Mouse (Mus musculus) mesoderm, embryonic 11.5 days (tissue): ENCODE results near the gene Ppp6r2.
A peak's percentile ranks its signal among the peaks of the same experiment; 100 is the strongest.

ENCODE experiments used
- DNase-seq: peaks from one replicate; pipeline ENCODE4 v3.0.0-alpha.2; 2012; ENCODE audit warnings: low read depth, low spot score

Gene Ppp6r2

DNA sequence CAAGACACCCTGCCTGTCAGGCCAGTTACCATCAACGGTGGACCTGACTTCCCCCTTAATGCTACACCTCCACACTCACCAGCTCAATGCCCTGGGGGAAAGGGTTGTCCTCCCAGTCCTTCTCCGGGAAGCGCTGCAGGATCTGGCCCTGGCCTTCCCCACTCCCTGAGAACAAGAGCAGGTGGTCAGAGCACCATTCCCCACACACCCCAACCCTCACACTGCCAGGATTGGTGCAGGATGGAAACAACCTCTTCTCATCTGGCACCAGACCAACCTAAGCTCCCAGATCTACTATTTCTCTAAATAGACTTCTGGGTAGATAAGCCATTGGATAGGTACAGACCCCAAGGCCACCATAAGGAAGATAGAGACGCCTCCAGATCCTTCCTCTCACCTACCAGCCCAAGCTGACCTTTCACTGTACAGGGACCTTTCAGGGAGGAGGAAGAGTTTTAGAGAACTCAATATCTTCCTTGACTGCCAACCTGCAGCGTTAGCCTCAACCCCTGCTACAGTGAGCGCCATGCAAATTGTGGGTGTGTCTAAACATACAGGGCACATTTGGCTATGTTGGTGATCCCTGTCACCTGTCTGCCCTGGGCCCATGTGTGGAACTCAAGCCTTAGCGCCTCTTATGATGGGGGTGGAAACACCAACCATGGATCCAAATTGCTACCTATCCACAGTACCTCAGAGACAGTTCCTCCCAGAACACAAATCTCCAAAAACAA is 97.2 kb downstream of the Ppp6r2 start:
- DNase-seq: no peak

DNA sequence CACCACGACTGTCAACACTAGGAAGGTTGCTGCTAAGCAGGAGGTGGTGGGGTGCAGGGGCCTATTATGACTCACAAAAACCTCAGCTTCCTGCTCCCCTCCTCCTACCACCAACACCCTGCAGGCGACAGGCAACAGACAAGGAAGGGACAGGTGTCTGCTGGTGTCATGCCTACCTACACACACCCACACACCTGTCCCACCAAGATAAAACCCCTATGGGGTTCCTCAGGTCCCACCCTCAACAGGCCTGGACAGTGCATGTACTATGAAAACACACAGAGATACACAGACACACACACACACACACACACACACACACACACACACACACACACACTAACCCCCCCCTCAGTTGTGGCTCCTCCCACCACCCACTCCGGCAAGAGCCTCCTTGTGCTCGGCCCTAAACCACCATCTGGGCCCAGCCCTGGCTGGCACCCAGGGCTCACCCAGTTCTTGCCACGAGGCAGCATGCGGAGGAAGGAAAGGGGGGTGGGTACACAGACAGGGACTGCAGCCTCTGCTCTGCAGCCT is 98.7 kb downstream of the Ppp6r2 start:
- DNase-seq: no peak

DNA sequence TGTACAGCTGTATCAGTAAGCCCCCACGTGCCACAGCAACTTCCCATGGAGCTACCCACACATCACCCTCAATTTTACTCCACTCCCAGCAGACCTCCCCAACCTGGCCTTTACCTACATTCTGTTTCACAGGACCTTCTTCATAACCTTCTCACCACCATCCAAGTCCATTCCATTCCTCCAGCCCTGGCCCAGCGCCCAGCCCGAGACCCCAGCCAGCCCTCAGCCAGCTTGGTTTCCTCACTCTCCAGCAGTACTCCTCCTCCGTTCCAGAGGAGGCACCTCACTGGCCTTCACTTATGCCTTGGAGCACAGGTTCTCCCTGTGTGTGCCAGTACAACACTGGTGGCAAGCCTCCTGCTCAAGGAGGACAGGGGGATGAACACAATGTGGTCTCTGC is 102.0 kb downstream of the Ppp6r2 start:
- no peak for DNase-seq

DNA sequence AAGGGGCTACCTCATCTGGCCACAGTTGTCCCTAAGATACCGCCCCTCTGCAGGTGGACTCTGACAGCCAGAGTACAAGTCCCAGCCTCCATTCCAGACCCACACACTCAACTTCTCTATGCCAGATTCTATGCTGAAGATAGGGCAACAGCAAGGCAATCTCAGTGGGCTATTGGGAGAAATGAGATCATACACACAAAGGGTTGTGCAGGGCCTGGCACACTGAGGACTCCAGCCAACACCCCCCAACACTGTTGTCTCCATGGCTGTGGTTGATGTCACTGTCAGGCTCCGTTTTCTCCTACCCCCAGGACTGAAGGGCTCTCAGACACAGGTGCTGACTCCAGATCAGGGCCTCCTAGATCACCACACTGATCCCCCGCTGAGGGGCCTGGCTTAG is 102.8 kb downstream of the Ppp6r2 start:
- DNase-seq: no peak

DNA sequence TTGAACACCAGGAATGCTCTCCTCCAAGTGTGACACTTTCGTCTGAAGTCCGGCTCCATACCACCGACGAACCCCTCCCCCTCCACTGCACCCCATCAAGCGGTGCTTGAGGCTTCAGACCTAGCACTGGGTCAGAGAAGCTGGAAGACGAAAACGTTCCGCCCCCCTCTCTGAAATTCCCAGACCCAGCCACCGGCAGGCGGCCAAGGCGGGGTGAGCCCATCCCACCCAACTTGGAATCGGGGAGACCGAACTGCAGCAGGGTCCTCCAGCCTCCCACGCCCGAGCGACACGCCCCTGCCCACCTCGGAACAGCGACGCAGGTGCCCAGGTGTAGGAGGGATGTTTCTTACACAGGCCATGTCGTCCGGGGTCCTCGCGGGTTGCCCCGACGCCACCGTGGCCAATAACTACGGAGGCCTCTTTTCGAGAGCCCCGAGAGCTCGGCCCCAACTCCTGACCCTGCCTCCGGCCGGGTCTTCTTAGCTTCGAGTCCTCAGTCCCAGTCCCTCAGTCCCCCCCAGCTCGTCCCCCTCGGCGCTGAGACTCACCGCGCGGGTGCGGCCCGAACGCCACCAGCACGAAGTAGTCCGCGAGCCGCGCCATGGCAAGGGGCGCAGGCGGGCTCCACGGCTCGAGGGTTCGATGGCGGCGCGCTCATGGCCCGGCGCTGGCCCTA is 103.3 kb downstream of the Ppp6r2 start:
- peak; percentile 26 for DNase-seq

DNA sequence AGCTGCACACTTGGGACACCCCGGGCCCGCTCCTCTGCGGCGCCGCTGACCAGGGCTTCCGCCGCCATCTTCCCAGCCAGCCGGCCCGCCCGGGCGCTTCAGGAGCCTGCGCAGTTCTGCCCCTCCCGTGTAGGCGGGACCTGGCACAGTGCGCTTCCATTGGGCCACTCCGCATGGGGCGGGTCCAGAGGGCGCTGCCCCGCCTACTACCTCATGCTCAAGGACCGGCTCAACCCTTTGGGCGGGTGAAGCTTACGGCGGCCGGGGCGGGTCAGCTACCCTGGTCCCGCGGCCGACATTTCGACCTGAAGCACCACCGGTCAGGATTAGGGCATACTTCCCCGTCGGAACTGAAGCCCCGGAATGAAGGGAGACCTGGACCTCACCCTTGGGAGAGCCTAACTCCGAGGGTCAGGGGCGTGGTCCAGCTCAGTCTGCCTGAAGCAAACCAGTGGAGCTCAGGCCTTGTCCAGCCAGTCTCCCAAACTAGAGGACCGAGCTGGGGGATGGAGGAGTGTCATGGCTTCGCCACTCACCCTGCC is 103.9 kb downstream of the Ppp6r2 start, which contains the start of gene Sbf1:
Gene Sbf1, minus strand, starts transcription at position 122 of the 542 bp plus-strand sequence.
- DNase-seq: peak; percentile 97

DNA sequence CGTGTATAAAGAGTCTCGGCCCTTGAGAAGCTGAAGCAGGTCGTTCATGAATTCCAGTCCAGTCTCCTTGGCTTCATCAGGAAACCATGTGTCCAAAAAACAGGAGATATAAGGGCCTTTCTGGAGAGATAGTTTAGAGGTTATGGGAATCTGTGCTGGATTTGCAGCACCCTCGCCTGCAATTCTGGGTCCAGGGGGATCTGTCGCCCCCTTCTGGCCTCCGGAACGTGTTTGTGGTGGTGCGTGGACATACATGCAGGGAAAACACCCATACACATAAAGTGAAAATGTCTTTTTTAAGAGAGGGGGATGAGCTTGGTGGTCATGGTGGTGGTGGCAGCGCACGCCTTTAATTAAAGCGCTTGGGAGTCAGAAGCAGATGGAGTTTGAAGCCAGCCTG is 104.8 kb downstream of the Ppp6r2 start:
- DNase-seq: peak; percentile 31

DNA sequence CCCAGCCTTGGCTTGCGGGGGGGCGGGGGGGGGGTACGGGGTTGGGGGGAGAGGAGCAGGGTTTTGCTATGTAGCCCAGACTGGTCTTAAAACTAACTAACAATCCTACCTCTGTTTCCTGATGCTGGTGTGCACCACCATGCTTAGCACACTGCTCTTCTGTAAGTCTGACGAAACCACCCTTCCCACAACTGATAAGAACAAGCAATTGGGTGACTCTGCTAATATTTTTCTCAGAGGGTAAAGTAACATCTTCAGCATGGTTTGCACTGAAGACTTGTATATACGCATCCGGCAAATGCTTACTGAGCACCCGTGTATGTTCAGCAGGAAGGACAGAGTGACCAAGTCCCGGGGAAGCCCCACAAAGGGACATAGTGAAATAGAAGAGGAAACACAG is 109.9 kb downstream of the Ppp6r2 start:
- DNase-seq: no peak

DNA sequence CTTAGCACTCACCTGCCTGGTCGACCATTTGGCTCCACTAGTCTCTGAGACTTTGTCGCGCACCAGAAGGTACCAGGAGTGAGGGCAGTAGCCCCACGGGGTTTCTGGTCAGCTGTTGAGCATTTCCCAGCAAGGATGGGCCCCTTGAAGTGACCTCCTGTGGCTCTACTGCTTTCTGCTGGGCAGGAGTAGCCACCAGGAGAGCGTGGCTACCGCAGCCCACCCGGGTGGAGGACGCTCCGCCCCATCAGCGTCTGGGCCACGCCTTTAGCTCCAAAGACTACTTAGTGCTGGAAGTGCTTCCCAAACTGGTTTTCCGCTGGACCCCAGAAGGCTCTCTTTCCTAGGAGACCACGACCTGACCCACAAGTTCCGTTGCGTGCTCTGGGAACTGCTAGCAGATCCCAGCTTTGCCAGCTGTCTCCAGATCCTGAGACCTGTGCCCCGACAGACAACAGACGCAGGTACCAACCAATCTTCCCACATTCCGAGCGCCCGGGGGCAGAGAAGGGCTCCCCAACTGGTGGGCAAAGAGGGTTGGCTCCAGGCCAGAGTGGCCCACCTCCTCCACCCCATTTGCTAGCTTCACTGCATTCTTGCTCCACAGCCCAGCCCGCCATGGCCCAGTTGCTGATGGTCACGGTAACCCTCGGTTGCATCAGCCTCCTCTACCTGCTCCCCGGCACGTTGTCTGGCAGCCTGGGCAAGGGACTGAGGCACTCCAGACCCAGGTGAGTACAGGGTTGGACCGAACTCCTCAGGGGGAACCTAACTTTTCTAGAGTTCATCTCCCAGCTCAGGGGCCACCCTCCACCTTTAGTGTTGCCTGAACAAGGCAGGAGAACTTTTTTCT is 111.5 kb downstream of the Ppp6r2 start, which contains the start of gene Adm2:
Gene Adm2, plus strand, starts transcription at position 51 of the 853 bp plus-strand sequence.
- peak; percentile 16 for DNase-seq

DNA sequence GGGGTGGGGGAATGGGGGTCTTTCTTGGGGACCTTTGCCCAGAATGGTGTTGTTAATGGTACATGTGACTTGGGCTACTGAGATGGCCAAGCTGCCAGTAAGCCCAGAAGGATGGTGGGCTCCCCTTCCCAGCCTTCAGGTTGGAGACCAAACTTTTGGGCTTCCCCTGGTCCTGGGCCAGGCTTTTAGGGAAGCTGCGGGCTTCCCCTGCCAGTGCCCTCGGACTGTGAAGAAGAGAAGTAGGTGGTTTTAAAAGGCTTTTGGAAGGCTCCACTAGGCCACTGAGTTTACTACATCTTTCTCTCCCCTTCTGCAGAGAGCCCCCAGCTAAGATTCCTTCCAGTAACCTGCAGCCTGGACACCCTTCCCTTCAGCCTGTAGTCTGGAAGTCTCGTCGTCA is 112.3 kb downstream of the Ppp6r2 start:
- DNase-seq: no peak

DNA sequence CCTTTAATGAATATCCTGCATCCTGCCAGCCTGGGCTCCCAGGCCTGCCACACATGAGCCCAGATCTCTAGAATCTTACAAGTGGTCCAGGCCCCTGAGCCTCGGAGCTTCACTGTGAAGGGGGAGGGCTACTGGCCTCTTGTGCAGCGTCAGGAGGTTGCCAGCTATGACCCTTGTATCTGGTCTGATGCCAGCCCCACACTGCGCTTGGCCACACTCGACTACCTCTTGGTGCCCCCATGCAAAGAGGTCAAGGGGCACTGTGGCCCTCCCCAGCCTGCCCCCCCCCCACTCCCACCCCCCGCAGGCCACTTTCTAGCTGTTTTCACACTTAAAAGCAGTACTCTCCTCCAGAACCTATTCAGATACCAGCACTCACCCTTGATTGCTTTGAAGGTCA is 115.1 kb downstream of the Ppp6r2 start:
- DNase-seq: no peak

DNA sequence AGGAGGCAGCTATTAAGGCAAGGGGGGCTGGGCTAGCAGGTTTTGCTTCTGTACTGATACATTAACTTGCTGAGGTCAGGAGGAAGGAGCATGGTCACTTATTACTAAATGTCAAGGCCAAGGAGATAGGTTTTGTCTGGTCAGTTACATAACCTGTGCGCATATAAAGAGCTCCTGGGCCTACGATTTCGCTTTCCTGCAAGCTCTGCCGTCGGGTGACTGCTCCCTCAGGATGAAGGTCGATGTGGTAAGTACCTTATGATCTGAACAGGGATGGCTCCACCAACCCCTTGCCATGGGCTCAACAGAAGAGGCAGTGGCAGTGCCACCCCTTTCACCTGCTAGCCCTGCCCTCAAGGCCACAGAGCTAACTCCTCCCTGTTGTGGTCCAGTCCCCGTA is 122.9 kb downstream of the Ppp6r2 start, which contains the start of gene Miox:
Gene Miox, plus strand, starts transcription at position 128 of the 400 bp plus-strand sequence.
- no peak for DNase-seq

DNA sequence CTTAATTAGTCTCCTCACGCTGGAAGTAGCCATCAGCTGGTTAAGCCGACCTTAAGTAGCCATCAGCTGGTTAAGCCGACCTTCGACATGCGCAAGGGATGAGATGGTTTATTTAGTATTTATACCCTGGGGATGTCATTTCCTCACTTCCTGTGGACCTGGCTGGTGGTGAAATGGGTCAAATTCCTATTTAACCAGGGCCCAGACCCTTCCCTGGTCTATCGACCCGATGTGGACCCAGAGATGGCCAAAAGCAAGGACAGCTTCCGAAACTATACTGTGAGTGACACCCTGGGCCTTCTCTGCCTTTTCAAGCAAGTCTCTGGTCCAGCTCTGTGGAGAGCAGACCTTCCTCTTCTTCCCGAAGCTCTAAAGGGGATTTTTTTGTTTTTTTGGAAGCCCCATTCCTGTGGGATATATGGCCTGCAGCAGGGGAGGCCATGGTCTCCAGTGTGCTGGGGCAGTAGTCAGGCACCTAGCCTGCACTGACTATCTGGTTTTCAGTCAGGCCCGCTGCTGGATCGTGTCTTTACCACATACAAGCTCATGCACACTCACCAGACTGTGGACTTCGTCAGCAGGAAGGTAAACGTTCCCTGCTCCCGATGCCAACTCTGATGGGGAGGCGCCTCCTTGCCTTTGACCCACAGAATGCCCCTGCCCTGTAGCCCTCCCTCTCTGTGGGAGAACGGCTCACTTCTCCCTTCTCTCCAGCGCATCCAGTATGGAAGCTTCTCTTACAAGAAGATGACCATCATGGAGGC is 123.6 kb downstream of the Ppp6r2 start:
- no peak for DNase-seq

DNA sequence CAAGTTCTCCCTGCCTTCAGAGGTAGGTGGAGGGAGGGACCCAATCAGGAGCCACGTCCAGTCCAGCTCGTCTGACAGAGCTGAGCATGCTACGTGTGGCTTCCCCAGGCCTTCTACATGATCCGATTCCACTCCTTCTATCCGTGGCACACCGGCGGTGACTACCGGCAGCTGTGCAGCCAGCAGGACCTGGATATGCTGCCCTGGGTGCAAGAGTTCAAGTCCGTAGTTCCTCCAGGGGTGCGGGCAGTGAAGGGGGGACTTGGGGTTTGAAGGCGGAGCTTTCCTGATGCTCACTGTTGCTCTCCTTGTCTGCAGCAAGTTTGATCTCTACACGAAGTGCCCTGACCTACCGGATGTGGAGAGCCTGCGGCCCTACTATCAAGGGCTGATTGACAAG is 125.1 kb downstream of the Ppp6r2 start:
- DNase-seq: no peak
